Mouse (Mus musculus): ENCODE results near the gene Pex11b.
"Not testable (repeated sequence)": the region's sequence is repeated elsewhere in the genome, so short reads cannot be mapped to it uniquely, and the experiment has no call there.

The Pex11b gene

GRCm38 (mm10) chr3:96634928-96635879 is at the start of gene Pex11b, which contains the start of gene Gm42957:
Gene Pex11b, plus strand, starts transcription at chr3:96635376.
Gene Gm42957, plus strand, starts transcription at chr3:96635474.
- peak; percentile 83 for DNase-seq (ENCODE audit: extremely low spot score, low spot score)

- DNase-seq (ENCODE audit: extremely low spot score, low spot score): no peak
These were observed 44.5 kb upstream of the Pex11b start for GRCm38 (mm10) chr3:96590657-96591056.

GRCm38 (mm10) chr3:96593374-96593773 is 41.8 kb upstream of the Pex11b start:
- peak; percentile 47 for DNase-seq (ENCODE audit: extremely low spot score, low spot score)

- DNase-seq (ENCODE audit: extremely low spot score, low spot score): peak; percentile 93
These were observed 41.2 kb upstream of the Pex11b start, which contains the start of gene Polr3gl for GRCm38 (mm10) chr3:96593790-96594560. Gene Polr3gl, minus strand, starts transcription at chr3:96594181.

GRCm38 (mm10) chr3:96594851-96595250 is 40.3 kb upstream of the Pex11b start:
- no peak for DNase-seq (ENCODE audit: extremely low spot score, low spot score)

- no peak for DNase-seq (ENCODE audit: extremely low spot score, low spot score)
These were observed 39.5 kb upstream of the Pex11b start for GRCm38 (mm10) chr3:96595661-96596060.

- no peak for DNase-seq (ENCODE audit: extremely low spot score, low spot score)
These were observed 38.9 kb upstream of the Pex11b start, which contains the start of gene Ankrd34a for GRCm38 (mm10) chr3:96596228-96596707. Gene Ankrd34a, plus strand, starts transcription at chr3:96596636.

- DNase-seq (ENCODE audit: extremely low spot score, low spot score): no peak
These were observed 38.3 kb upstream of the Pex11b start for GRCm38 (mm10) chr3:96596855-96597254.

GRCm38 (mm10) chr3:96597435-96597891 is 37.7 kb upstream of the Pex11b start:
- peak; percentile 65 for DNase-seq (ENCODE audit: extremely low spot score, low spot score)

- DNase-seq (ENCODE audit: extremely low spot score, low spot score): no peak
These were observed 36.8 kb upstream of the Pex11b start for GRCm38 (mm10) chr3:96598156-96599068.

- no peak for DNase-seq (ENCODE audit: extremely low spot score, low spot score)
These were observed 36.1 kb upstream of the Pex11b start for GRCm38 (mm10) chr3:96599069-96599393.

- DNase-seq (ENCODE audit: extremely low spot score, low spot score): no peak
These were observed 35.8 kb upstream of the Pex11b start for GRCm38 (mm10) chr3:96599411-96599810.

- peak; percentile 92 for DNase-seq (ENCODE audit: extremely low spot score, low spot score)
These were observed 34.4 kb upstream of the Pex11b start, which contains the start of gene Lix1l for GRCm38 (mm10) chr3:96600639-96601250. Gene Lix1l, plus strand, starts transcription at chr3:96601149.

GRCm38 (mm10) chr3:96601251-96601787 is 33.9 kb upstream of the Pex11b start:
- DNase-seq (ENCODE audit: extremely low spot score, low spot score): peak; percentile 73

GRCm38 (mm10) chr3:96601941-96602703 is 33.1 kb upstream of the Pex11b start:
- no peak for DNase-seq (ENCODE audit: extremely low spot score, low spot score)

- no peak for DNase-seq (ENCODE audit: extremely low spot score, low spot score)
These were observed 32.5 kb upstream of the Pex11b start for GRCm38 (mm10) chr3:96602704-96603084.

- DNase-seq (ENCODE audit: extremely low spot score, low spot score): no peak
These were observed 31.9 kb upstream of the Pex11b start for GRCm38 (mm10) chr3:96603311-96603710.

- not testable (repeated sequence) for DNase-seq (ENCODE audit: extremely low spot score, low spot score)
These were observed 29.2 kb upstream of the Pex11b start for GRCm38 (mm10) chr3:96606007-96606406.

GRCm38 (mm10) chr3:96606618-96607017 is 28.6 kb upstream of the Pex11b start:
- no peak for DNase-seq (ENCODE audit: extremely low spot score, low spot score)
